Mouse (Mus musculus) spleen, postnatal 36 days (tissue): Measurements from ENCODE around the gene Lmnb2.

Source experiments
- DNase-seq, 2 experiments: peaks; one replicate each; pipeline ENCODE4 v3.0.0; 2022; ENCODE audit warnings: low spot score in 2 of 2, mixed read lengths in 1 of 2

Gene Lmnb2

DNA sequence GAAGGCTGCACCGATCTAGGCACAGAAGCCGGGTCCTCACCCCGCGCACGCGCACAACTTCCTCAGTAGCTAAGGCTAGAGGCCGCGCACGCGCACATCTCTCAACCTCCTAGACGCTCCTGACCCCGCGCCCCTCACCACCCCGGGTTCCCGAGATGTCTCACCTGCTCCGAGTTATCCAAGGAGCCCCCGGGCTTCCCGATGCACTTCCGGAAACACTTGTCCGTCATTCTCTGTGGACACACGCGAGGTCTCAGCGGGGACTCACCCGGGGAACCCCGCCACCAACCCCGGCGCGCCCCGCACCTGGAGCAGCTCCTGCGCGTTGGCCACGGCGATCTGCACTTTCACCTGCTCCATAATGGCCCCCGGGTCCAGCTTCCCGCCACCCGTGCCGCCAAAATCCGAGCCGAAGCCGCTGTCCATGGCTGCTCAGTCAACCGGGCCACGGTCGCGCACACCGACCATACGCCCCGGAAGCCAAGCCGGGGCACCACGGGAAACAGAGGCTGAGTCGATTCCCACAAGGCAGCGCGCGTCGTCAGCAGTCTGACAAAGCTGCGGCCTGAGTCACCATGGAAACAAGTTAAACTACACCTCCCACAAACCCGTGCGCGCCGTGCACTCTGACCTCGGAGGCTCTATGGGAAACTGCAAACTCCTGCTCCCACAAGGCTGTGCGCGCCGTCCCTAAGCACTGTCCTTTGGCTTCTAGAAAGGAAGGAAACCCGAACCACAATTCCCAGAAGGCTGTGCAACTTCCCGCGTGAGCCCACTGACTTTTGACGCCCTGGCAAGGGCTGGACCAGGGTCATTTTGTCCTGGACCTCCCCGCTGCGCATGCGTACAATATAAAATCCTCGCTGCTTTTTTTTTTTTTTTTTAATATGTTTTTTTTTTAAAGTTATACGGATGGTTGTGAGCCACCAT, 17.5 kb downstream of the Lmnb2 start, which contains the start of gene Timm13:
Timm13 (minus strand) TSS at position 652 of the 930 bp plus-strand sequence.
- peak; percentile 99 for DNase-seq

GRCm38 (mm10) chr10:80899591-80900317, 18.3 kb downstream of the Lmnb2 start:
- no peak for DNase-seq

DNA sequence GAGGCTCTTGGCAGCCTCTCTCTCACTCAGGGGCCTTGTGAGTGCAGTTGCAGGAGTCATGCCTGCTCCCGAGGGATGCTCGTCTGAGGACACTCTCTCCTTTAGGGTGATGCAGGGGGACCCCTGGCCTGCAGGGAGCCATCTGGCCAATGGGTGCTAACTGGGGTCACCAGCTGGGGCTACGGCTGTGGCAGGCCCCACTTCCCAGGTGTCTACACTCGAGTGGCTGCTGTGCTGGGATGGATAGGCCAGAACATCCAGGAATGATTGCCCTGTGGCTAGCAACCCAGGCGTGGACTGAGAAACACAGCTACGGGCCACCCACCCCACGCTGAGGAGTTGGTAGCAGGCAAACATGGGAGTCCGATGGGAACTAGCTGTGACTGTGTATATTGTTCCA, 19.0 kb downstream of the Lmnb2 start:
- no peak for DNase-seq

GRCm38 (mm10) chr10:80897861-80898510, 20.1 kb downstream of the Lmnb2 start:
- no peak for DNase-seq

DNA sequence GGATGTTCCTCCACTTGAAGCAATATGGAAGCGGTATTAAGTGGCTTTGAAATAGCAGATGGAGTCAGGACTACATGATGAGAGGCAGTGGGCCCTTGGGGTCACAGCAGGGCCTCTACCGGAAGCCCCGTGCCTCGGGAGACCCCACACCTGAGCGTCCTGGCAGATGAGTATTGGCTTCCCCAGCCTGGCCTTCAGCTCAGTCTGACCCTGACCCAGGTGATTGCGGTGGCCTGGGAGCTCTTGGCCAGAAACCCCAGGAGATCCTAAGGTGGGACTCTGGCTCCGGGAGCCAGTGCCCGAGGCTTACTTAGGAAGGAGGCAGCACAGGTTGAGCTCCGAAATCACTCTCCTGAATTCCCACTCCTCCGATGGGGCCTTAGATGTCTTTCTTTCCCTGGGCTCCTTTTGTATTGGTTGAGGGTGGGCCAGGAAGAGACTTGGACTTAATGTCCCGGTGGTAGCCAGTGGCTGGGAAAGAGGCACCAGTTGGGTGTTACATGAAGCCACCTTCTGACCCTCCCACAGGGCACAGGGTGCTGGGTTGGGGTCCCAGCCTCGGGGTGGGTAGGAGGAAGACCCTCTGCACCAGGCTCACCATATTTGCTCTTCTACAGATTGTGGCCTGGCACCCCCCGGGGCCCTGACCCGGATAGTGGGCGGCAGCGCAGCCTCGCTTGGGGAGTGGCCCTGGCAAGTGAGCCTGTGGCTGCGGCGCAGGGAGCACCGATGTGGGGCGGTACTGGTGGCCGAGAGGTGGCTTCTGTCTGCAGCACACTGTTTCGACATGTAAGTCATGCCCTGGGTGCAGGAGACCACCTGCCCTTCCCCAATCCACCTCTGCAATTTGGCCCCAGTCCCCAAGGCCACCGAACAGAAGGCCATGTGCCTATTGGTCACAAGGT, 21.2 kb downstream of the Lmnb2 start:
- no peak for DNase-seq

GRCm38 (mm10) chr10:80895697-80896096, 22.3 kb downstream of the Lmnb2 start:
- DNase-seq, result no peak

DNA sequence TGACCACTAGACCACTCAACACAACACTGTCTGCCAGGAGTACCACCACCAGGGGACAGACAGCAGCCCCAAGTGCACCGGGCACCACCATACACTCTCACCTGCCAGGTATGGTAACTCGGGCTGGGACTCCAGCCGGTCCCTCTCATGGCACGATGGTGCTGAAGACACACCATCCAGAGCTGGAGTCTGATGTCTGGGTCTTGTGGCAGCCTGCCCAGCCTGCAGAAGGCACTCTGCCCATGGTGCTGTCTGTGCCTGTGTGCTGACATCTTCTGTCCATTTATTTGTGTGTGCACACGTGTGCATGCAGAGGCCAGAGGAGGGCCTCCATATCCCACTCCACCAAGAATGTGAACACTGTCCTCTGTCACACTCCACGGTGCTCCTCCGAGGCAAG, 22.9 kb downstream of the Lmnb2 start:
- DNase-seq, result no peak

- DNase-seq, result no peak
Observed at GRCm38 (mm10) chr10:80887181-80887580, 30.9 kb downstream of the Lmnb2 start.

DNA sequence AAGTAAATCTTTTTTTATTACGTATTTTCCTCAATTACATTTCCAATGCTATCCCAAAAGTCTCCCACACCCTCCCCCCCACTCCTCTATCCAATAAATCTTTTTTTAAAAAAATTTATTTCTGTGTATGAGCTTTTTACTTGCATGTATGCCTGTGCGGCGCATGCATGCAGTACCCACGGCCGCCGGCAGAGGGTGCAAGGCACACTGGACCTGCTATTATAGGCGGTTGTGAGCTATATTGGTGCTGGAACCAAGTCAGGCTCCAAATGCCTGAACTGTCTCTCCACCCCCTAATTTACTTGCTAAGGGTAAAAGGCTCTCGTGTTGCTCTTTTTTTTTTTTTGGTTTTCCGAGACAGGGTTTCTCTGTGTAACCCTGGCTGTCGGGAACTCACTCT, 36.7 kb downstream of the Lmnb2 start:
- peak; percentile 63 to 73 for DNase-seq

DNA sequence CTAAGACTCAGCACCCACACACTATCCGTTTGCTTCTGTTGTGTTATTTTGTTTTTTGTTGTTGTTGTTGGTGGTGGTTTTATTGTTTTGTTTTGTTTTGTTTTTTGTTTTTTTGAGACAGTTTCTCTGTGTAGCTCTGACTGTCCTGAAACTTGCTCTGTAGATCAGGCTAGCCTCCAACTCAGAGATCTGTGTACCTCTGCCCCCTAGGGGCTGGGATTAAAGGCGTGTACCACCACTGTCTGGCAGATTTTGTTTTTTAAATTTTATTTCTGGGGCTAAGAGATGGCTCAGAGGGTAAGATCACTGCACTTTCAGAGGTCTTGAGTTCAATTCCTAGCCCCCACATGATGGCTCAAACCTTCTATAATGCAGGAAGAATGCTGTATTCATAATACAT, 37.1 kb downstream of the Lmnb2 start:
- DNase-seq, result no peak

- peak; percentile 67 to 71 for DNase-seq
Observed at GRCm38 (mm10) chr10:80880131-80880641, 37.9 kb downstream of the Lmnb2 start.

- DNase-seq, result no peak
Observed at GRCm38 (mm10) chr10:80876594-80876993, 41.5 kb downstream of the Lmnb2 start.

GRCm38 (mm10) chr10:80876028-80876427, 42.0 kb downstream of the Lmnb2 start:
- peak; percentile 48 to 62 for DNase-seq

GRCm38 (mm10) chr10:80874035-80874434, 44.0 kb downstream of the Lmnb2 start:
- DNase-seq, result no peak

DNA sequence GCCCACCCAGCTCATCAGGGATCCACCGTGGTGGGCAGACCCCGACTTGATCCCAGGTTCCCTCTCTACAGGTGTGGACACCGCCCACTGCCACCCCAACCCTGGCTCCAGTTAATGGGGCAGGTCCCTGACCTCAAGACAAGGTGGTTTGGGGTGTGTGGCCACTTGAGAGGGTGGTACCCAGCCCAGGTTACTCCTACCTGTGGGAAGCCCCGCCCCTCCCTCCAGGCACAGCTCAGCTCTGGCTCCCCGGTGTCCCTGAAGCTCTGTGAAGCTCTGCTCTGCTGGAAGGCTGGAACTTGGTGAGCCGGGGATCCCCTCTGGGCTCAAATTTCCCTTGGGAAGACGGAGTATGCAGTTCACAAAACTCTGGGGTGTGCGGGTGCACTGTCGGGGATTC, 46.5 kb downstream of the Lmnb2 start, which contains the start of gene Tmprss9:
Tmprss9 (plus strand) TSS at position 268 of the 400 bp plus-strand sequence.
- DNase-seq, result no peak

GRCm38 (mm10) chr10:80870993-80871392, 47.1 kb downstream of the Lmnb2 start:
- DNase-seq, result no peak

- DNase-seq, result no peak
Observed at GRCm38 (mm10) chr10:80864446-80864845, 53.6 kb downstream of the Lmnb2 start.

DNA sequence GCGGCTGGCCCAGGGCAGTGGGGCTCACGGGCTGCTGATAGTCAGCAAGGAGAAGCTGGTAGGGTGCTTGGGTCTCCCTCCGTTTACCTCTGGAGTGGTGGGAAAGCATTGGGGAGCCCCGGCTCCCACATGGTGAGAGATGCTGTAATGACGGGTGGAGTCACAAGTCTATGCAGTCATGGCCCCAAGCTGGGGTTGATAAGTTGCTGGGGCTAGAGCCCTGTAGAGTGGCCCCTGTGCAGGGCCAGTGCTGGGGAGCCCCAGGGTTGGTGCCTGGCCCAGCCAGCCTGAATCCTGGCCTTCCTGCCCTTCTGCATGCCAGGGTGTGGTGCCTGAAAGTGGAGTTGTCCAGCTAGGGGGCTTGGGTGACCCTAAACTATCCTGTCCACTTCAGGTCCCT, 55.7 kb downstream of the Lmnb2 start:
- DNase-seq, result no peak

GRCm38 (mm10) chr10:80858350-80858935, 59.6 kb downstream of the Lmnb2 start:
- peak; percentile 53 to 80 for DNase-seq

DNA sequence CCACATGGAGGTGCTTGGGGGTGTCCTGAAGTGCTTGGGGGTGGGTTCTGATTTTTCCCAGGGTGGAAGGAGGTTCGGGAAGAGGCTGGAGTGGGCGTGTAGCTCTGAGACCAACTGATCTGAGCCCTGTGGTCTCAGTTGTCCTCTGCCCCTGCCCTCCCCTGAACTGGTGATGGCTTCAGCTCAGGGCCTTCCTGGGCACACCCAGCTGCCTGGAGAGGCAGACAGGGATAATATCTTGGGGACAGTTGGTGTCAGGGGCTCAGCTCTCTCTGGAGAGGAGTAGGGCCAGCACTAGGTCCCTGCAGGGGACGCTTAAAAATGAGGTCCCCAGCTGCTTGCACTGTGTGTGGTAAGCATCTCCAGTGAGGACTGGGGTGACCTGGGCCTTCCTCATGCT, 60.2 kb downstream of the Lmnb2 start:
- peak; percentile 26 to 57 for DNase-seq
